Mouse (Mus musculus) forebrain, embryonic 10.5 days (tissue): ENCODE data around the gene Fancd2. TPM values are rescaled to one million over a fixed set of nuclear protein-coding genes. Genes with fewer than 3 reads are reported as not detected.

Source experiments
- DNase-seq: peaks from one replicate; pipeline ENCODE4 v3.0.0-alpha.2; 2017; ENCODE audit warnings: low spot score; ENCODE audit errors: extremely low spot score
- H3K27ac ChIP-seq: fragments of 300-500 bp; sonication (generic); 2 replicates; pipeline ENCODE4 v1.5.1; 2016; ENCODE audit warnings: mild to moderate bottlenecking
- H3K27me3 ChIP-seq: fragments of 300-500 bp; sonication (generic); 2 replicates; pipeline ENCODE4 v1.6.1; 2016; ENCODE audit warnings: mild to moderate bottlenecking; ENCODE audit not compliant: poor library complexity, severe bottlenecking
- H3K36me3 ChIP-seq: fragments of 300-500 bp; sonication (generic); replicated peaks from 2 replicates; pipeline ENCODE4 v1.6.1; 2016; ENCODE audit warnings: mild to moderate bottlenecking, moderate library complexity
- H3K4me1 ChIP-seq: fragments of 300-500 bp; sonication (generic); 2 replicates; pipeline ENCODE4 v1.6.1; 2016
- H3K4me3 ChIP-seq: fragments of 300-500 bp; sonication (generic); 2 replicates; pipeline ENCODE4 v1.5.1; 2016; ENCODE audit warnings: mild to moderate bottlenecking, moderate library complexity
- H3K9me3 ChIP-seq: fragments of 300-500 bp; sonication (generic); 2 replicates; pipeline ENCODE4 v1.6.1; 2016; ENCODE audit warnings: mild to moderate bottlenecking, moderate library complexity
- WGBS: fragments of 180-500 bp; shearing (Covaris S2); methylation state at CpG from one replicate; pipeline ENCODE4 v1.1.7; 2016; 5-methylcytosine and 5-hydroxymethylcytosine counted together
- polyA plus RNA-seq: library from polyadenylated mRNA; unstranded; fragments of >200 nt; fragmentation: Nextera tagmentation; extraction: Ambion mirVana; gene quantifications from 2 replicates; pipeline ENCODE4 v1.2.1, GENCODE M21; 2016

The Fancd2 gene
- polyA plus RNA-seq = 20.7 and 25.0 TPM in 2 replicates

DNA sequence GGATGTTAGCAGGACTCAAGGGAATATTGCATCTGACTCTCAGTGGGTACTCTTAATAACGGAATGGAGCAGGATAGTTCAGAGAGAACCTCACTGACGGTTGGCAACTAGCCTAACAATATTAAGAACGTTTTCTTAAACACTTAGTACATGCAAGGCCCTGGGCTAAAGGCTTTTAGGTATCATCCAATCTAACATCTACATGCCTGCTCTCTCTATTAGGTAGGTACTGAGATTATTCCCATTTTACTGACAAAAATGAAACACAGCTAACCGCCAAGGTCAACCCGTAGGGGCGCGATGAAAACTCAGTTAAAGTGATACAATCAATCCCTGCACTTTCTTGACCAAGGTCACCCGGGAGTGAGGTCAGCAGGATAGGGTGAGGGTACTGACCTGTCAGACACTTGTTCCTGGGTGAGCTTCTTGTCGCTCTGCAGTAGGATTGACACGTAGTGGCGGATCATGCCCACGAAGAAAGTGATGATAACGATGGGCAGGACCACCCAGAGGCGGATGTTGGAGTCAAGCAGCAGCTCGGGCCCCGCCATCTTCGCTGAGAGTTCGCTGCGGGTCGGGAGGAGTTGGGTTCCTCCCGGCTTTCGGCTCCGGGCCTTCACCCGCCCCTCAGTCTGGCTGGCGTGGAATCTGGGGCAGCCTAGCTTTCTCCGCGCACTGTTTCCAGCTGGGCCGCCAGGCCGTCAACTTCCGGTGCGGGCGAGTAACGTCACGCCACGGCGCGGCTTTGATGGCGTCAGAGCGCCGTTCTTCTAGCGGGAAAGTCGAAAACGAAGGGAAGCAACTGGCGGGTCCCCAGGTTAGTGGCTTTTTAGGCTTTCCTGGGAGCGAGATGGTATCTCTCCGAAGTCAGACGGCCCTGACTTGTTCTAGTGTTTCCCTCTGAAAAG lies at the start of gene Fancd2, which contains the start of gene Emc3:
Gene Fancd2 (plus strand): TSS at position 751 of the 908 bp plus-strand sequence.
Gene Emc3 (minus strand): TSS at position 721 of the 908 bp plus-strand sequence.
- Histone ChIP-seq H3K27me3 (no peaks in the 10 kb centered on the region), H3K9me3 (no peaks in the 10 kb centered on the region), H3K27ac (peak within 1 kb of the TSS; percentile 86), H3K4me1 (peaks cover 18% of the 10 kb centered on the region), H3K4me3 (peak within 1 kb of the TSS; percentile 87), H3K36me3 (peaks cover 32% of the 10 kb centered on the region)
- WGBS = 1% methylated on average over 47 of the region's 47 CpGs
- DNase-seq = peak; percentile 90

DNA sequence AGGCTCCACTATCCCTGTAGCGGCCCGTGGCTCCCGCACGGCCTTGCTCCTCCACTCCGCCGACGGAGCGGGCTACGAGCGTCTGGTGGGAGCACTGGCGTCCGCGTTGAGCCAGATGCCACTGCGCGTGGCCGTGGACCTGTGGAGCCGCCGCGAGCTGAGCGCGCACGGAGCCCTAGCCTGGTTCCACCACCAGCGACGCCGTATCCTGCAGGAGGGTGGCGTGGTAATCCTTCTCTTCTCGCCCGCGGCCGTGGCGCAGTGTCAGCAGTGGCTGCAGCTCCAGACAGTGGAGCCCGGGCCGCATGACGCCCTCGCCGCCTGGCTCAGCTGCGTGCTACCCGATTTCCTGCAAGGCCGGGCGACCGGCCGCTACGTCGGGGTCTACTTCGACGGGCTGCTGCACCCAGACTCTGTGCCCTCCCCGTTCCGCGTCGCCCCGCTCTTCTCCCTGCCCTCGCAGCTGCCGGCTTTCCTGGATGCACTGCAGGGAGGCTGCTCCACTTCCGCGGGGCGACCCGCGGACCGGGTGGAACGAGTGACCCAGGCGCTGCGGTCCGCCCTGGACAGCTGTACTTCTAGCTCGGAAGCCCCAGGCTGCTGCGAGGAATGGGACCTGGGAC lies 48.9 kb upstream of the Fancd2 start:
- peaks cover 57% of the 10 kb centered on the region for H3K4me1 ChIP-seq
- peak overlapping the region; percentile 93 for H3K27ac ChIP-seq
- peak overlapping the region; percentile 75 for H3K4me3 ChIP-seq
- WGBS = under 1% methylated on average over 65 of the region's 65 CpGs
- H3K27me3 ChIP-seq = peaks cover 42% of the 10 kb centered on the region
- no peak for DNase-seq
- H3K9me3 ChIP-seq = no peaks in the 10 kb centered on the region
- peaks cover 7% of the 10 kb centered on the region for H3K36me3 ChIP-seq

DNA sequence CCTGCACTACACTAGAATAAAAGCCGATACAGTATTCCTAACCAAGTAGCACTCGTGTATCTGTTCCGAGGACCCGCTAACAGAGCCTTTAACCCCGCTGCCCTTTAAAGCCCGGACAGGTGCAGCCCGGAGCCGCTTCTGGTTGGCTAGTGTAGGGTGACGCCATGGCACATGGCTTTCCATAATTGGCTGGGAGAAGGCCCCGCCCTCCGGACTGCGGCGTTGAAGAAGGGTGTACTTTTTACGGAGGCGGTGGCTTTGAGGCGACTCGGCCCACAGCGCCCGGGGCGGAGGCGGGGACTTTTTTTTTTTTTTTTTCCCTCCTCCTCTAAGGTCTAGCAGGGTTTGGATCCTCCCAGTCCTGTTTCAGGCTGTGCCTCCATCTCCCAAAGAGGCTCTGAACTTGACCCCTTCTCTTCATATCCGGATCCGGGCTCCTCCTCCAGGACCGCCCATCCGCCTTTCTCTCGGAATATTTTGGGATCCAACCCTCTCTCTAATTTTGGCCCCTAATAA lies 48.3 kb upstream of the Fancd2 start, which contains the start of gene Creld1:
Gene Creld1 (plus strand): TSS at position 198 of the 516 bp plus-strand sequence.
- under 1% methylated on average over 26 of the region's 26 CpGs for WGBS

DNA sequence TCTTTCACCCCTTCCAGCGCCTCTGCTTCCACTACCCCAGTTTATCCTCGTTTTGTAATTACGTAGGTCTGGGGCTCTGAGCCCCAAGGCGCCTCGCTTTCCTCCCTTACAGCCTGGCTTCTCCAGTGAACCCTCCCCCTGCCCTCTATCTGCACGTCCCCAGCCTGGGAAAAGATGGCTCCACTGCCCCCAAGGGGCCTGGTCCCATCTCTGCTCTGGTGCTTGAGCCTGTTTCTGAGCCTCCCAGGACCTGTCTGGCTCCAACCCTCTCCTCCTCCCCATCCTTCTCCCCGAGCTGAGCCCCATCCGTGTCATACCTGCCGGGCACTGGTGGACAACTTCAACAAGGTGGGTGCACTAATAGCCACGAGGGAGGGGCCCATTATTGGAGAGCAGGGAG lies 47.8 kb upstream of the Fancd2 start:
- Histone ChIP-seq H3K9me3 (no peaks in the 10 kb centered on the region), H3K27ac (peak overlapping the region; percentile 93), H3K36me3 (peaks cover 19% of the 10 kb centered on the region), H3K4me1 (peaks cover 68% of the 10 kb centered on the region), H3K4me3 (peak overlapping the region; percentile 75), H3K27me3 (peaks cover 42% of the 10 kb centered on the region)
- DNase-seq = peak; percentile 34
- WGBS = 13% methylated on average over 10 of the region's 10 CpGs

More for the DNA sequence above, 48.3 kb upstream of the Fancd2 start, which contains the start of gene Creld1:
- Histone ChIP-seq H3K9me3 (no peaks in the 10 kb centered on the region), H3K27ac (peak within 1 kb of the TSS; percentile 93), H3K4me3 (peak within 1 kb of the TSS; percentile 75), H3K27me3 (peaks cover 42% of the 10 kb centered on the region), H3K4me1 (peaks cover 62% of the 10 kb centered on the region), H3K36me3 (peaks cover 13% of the 10 kb centered on the region)
- peak; percentile 94 for DNase-seq

DNA sequence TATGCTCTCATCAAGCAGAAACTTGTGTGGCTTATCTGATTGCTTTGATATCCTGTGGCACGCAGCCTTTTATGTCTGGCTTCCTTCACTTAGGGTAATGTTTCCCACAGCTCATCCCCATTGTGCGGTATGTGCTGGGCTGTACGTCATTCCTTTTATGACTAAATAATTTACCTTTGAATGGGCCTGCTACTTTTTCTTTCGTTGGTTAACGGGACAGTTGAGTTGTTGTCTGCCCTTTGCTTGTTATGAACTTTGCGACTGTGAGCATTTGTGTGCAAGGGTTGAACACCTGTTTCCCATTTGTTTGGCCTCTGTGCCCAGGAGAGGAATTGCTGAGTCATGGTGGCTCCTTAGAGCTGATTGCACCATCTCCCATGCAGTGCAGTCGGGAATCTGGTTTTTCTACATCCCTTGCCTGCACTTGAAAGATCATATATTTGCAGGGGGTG lies 44.3 kb upstream of the Fancd2 start:
- H3K9me3 ChIP-seq = no peaks in the 10 kb centered on the region
- 60% methylated on average over 7 of the region's 7 CpGs for WGBS
- peaks cover 8% of the 10 kb centered on the region for H3K27me3 ChIP-seq
- peaks cover 50% of the 10 kb centered on the region for H3K4me1 ChIP-seq
- DNase-seq = no peak
- H3K27ac ChIP-seq = no peak overlapping the region
- no peak overlapping the region for H3K4me3 ChIP-seq
- peaks cover 52% of the 10 kb centered on the region for H3K36me3 ChIP-seq

DNA sequence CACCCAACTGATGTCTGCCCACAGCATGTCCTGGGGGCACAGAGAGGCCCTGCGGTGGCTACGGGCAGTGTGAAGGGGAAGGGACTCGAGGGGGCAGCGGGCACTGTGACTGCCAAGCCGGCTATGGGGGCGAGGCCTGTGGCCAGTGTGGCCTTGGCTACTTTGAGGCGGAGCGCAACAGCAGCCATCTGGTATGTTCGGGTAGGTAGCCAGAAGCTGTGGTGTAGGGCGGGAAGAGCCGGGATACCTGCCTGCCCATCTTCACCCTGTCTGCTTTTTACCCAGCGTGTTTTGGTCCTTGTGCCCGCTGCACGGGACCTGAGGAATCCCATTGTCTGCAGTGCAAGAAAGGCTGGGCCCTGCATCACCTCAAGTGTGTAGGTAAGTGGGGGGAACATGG lies 42.1 kb upstream of the Fancd2 start:
- Histone ChIP-seq H3K27me3 (peaks cover 23% of the 10 kb centered on the region; the same call in 1 of the 2 replicates), H3K4me3 (no peak overlapping the region), H3K4me1 (peaks cover 35% of the 10 kb centered on the region), H3K27ac (no peak overlapping the region), H3K36me3 (peaks cover 68% of the 10 kb centered on the region), H3K9me3 (no peaks in the 10 kb centered on the region)
- WGBS = 94% methylated on average over 14 of the region's 14 CpGs
- no peak for DNase-seq

DNA sequence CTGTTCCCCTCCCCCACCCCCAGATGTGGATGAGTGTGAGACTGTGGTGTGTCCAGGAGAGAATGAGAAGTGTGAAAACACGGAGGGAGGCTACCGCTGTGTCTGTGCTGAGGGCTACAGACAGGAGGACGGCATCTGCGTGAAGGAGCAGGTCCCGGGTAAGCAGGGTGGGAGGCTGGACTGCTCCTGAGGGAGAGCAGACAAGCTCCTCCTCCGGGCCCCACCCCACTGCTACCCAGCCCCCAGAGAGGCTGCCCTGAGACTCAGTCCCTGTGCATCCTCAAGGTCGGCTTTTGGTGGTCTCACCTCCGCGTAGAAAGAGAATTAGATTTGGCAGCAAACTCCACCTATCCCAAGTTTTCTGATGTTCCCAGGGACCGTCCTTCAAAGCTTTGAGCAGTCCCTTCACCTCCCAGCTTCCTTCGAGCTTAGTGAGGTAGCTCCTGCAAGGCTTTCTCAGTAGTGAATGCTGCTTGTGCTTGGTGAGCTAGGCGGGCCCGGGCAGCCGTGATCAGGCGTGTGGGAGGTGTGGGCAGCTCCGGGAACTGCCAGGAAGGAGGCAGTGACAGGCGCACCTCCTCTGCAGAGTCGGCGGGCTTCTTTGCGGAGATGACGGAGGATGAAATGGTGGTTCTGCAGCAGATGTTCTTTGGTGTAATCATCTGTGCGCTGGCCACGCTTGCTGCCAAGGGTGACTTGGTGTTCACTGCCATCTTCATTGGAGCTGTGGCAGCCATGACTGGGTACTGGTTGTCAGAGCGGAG lies 39.2 kb upstream of the Fancd2 start:
- no peak overlapping the region for H3K27ac ChIP-seq
- WGBS = 78% methylated on average over 24 of the region's 24 CpGs
- peaks cover 32% of the 10 kb centered on the region for H3K4me1 ChIP-seq
- peaks cover 48% of the 10 kb centered on the region for H3K27me3 ChIP-seq
- no peaks in the 10 kb centered on the region for H3K9me3 ChIP-seq
- H3K36me3 ChIP-seq = peaks cover 61% of the 10 kb centered on the region
- DNase-seq = no peak
- no peak overlapping the region for H3K4me3 ChIP-seq

DNA sequence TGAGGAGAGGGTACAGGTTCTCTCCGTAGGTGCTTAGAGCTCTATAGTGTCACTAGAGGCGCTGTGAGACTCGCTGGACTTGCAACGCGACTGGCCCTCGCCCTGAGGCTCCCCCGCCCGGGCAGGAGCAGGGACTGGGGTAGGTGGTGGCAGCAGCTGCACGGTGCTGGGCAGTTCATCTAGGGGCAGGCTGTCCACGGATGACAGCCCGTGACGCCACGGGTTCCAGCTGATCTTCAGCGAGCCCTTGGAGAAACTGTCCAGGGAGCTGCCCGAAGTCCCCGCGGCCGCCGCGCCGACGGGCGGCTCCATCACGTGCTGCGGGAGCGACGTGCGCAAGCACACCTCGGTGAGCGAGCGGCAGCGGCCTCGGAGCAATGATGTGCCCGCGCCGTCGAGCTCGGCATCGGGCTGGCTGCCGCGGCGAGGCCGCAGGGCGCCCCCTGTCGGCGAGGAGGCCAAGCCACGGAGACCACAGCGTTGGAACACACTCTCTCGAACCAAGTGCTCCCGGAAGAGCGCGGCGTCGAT lies 37.2 kb upstream of the Fancd2 start:
- H3K27ac ChIP-seq = peak overlapping the region; percentile 77
- 1% methylated on average over 54 of the region's 54 CpGs for WGBS
- H3K36me3 ChIP-seq = peaks cover 43% of the 10 kb centered on the region
- H3K9me3 ChIP-seq = no peaks in the 10 kb centered on the region
- peaks cover 53% of the 10 kb centered on the region for H3K27me3 ChIP-seq
- peak; percentile 76 for DNase-seq
- peak overlapping the region; percentile 53 for H3K4me3 ChIP-seq
- peaks cover 18% of the 10 kb centered on the region for H3K4me1 ChIP-seq

DNA sequence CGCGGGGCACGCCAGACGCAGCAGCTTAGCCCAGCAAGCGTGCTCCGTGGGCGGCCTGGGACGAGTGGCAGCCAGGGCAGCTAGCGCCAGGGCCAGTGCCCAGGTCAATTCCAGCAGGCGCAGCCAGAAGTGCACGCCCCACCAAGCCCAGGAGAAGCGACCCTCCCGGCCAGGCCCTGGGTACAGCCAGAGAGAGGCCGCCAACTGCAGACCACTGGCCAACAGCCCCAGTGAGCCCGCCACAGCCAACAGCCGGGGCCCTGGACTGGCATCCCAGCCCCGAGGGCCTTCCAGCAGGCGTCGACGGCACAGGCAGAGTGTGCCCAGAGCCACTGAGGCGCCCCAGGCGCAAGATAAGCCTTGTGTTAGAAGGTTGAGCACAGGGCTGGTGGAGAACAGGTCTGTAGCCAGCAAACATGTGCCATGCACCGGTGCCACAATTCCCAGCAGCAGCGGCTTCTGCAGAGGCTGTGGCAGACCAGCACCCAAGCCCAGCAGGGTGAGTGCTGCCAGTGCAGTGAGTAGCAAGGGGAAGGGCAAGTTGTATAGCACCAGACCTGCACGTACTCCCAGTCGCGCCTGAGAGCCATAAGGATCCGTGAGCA lies 36.3 kb upstream of the Fancd2 start:
- peaks cover 18% of the 10 kb centered on the region for H3K4me1 ChIP-seq
- H3K4me3 ChIP-seq = peak overlapping the region; percentile 53
- H3K27me3 ChIP-seq = peaks cover 57% of the 10 kb centered on the region
- DNase-seq = no peak
- no peaks in the 10 kb centered on the region for H3K9me3 ChIP-seq
- peak overlapping the region; percentile 77; the same call in 1 of the 2 replicates for H3K27ac ChIP-seq
- WGBS = 55% methylated on average over 28 of the region's 28 CpGs
- peaks cover 35% of the 10 kb centered on the region for H3K36me3 ChIP-seq

DNA sequence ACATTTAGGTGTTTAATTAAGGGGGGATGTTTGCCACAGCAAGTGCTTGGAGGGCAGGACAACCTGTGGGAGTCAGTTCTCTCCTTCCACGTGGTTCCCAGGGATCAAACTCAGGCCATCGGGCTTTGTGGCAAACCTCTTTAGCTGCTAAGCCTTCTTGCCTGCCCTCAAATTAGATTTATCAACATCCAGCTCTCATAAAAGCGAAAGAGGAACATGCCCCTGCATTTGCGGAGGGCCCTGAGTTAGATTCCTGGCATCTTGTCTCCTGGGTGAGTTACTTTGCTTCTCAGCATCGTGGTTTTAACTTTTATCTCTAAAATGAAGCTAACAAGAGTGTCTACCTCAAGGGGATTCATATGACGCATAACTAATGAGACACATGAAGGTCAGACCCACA lies 32.1 kb upstream of the Fancd2 start:
- DNase-seq = no peak
- Histone ChIP-seq H3K9me3 (peaks cover 5% of the 10 kb centered on the region; the same call in 1 of the 2 replicates), H3K4me1 (peaks cover 35% of the 10 kb centered on the region), H3K27ac (no peak overlapping the region), H3K4me3 (no peak overlapping the region), H3K27me3 (peaks cover 63% of the 10 kb centered on the region), H3K36me3 (no peaks in the 10 kb centered on the region)
- 82% methylated on average over 6 of the region's 6 CpGs for WGBS

DNA sequence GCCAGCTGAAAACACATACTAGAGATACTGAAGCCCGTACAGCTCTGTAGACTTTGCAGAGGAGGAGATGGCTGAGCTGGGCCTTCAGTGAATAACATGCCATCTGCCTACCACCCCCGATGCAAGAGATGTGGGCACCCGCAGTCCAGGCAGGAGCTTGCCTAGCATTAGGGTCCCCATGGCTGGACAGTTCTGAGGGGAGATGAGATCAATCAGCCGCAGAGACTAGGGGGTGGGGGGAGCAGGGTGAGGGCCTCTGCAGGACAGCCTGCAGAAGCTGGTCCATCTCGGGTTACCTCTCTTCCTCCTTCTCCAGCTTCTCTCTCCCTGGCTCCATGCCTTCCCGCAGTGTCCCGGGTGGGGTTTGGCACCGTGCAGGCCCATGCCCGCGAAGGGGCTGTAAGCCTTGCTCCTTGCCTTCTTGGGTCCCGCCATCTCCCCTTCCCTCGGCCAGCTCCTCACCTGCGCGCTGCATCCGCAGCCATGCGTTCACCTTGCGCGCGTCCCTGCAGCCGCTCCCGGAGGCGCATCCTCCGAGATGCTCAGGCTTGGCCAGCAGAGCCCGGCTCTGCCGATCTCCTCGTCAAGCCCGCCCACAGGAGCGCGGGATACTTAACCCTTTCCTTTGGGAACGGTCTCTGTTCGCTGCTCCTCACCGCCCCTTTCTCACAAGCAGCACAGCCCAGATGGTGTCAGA lies 29.9 kb upstream of the Fancd2 start, which contains the start of gene Prrt3:
Gene Prrt3 (minus strand): TSS at position 544 of the 697 bp plus-strand sequence.
- peaks cover 21% of the 10 kb centered on the region for H3K4me1 ChIP-seq
- peak within 1 kb of the TSS; percentile 67 for H3K4me3 ChIP-seq
- peaks cover 5% of the 10 kb centered on the region; the same call in 1 of the 2 replicates for H3K9me3 ChIP-seq
- H3K27me3 ChIP-seq = peaks cover 44% of the 10 kb centered on the region
- no peaks in the 10 kb centered on the region for H3K36me3 ChIP-seq
- DNase-seq = peak; percentile 62
- WGBS = 3% methylated on average over 32 of the region's 32 CpGs
- H3K27ac ChIP-seq = peak within 1 kb of the TSS; percentile 82
